Mouse (Mus musculus) retina, embryonic 14.5 days (tissue): ENCODE measurements around the gene Vamp1.
A peak's percentile ranks its signal among the peaks of the same experiment; 100 is the strongest.
"Not testable (repeated sequence)": the region's sequence is repeated elsewhere in the genome, so short reads cannot be mapped to it uniquely, and the experiment has no call there.

Source experiments
- DNase-seq: peaks from one replicate; pipeline ENCODE4 v3.0.0-alpha.2; 2015; ENCODE audit warnings: low spot score

Vamp1 gene

GRCm38 (mm10) chr6:125252285-125252684 is 36.9 kb downstream of the Vamp1 start:
- DNase-seq: no peak

- no peak for DNase-seq
These were observed 37.4 kb downstream of the Vamp1 start for GRCm38 (mm10) chr6:125252711-125253110.

GRCm38 (mm10) chr6:125253863-125254715 is 38.7 kb downstream of the Vamp1 start:
- no peak for DNase-seq

- no peak for DNase-seq
These were observed 40.2 kb downstream of the Vamp1 start for GRCm38 (mm10) chr6:125255516-125256044.

GRCm38 (mm10) chr6:125256222-125256966 is 41.0 kb downstream of the Vamp1 start:
- no peak for DNase-seq

- no peak for DNase-seq
These were observed 44.7 kb downstream of the Vamp1 start for GRCm38 (mm10) chr6:125260006-125260555.

GRCm38 (mm10) chr6:125264219-125264618 is 48.9 kb downstream of the Vamp1 start:
- DNase-seq: no peak

- no peak for DNase-seq
These were observed 49.9 kb downstream of the Vamp1 start for GRCm38 (mm10) chr6:125265239-125265638.

GRCm38 (mm10) chr6:125266091-125266490 is 50.7 kb downstream of the Vamp1 start:
- DNase-seq: no peak

- not testable (repeated sequence) for DNase-seq
These were observed 51.2 kb downstream of the Vamp1 start for GRCm38 (mm10) chr6:125266600-125266999.

GRCm38 (mm10) chr6:125267469-125267868 is 52.1 kb downstream of the Vamp1 start:
- no peak for DNase-seq

- DNase-seq: no peak
These were observed 53.4 kb downstream of the Vamp1 start for GRCm38 (mm10) chr6:125268799-125269198.

GRCm38 (mm10) chr6:125271455-125272227 is 56.3 kb downstream of the Vamp1 start:
- peak; percentile 95 for DNase-seq

- no peak for DNase-seq
These were observed 57.0 kb downstream of the Vamp1 start for GRCm38 (mm10) chr6:125272228-125272785.

- peak; percentile 55 for DNase-seq
These were observed 59.7 kb downstream of the Vamp1 start for GRCm38 (mm10) chr6:125274841-125275563.

- no peak for DNase-seq
These were observed 64.4 kb downstream of the Vamp1 start for GRCm38 (mm10) chr6:125279729-125280128.

- not testable (repeated sequence) for DNase-seq
These were observed 67.4 kb downstream of the Vamp1 start for GRCm38 (mm10) chr6:125282721-125283120.

- no peak for DNase-seq
These were observed 68.9 kb downstream of the Vamp1 start for GRCm38 (mm10) chr6:125284250-125284649.

GRCm38 (mm10) chr6:125284751-125285150 is 69.4 kb downstream of the Vamp1 start:
- no peak for DNase-seq

GRCm38 (mm10) chr6:125285890-125286289 is 70.5 kb downstream of the Vamp1 start, which contains the start of gene Tuba3a:
Gene Tuba3a, minus strand, starts transcription at chr6:125286042.
- DNase-seq: no peak

GRCm38 (mm10) chr6:125286944-125287343 is 71.6 kb downstream of the Vamp1 start:
- no peak for DNase-seq
